Mouse (Mus musculus) C2C12 (cell line): ENCODE measurements at regions not wholly inside any gene's neighbourhood (a gene's known extent, or its start where the extent isn't known, plus 50 kb on each side); places are given as distances from the start of the nearest gene placed in this dataset.

Experiments used
- CEBPB ChIP-seq: IDR thresholded peaks from one replicate; pipeline ENCODE4 v1.6.1; 2011; ENCODE audit warnings: low read depth, mild to moderate bottlenecking, control low read depth, moderate library complexity
- CTCF ChIP-seq: IDR thresholded peaks from one replicate; pipeline ENCODE4 v1.5.1; 2011; ENCODE audit not compliant: control insufficient read depth, insufficient read depth, insufficient read length
- MYOD1 ChIP-seq: IDR thresholded peaks from one replicate; pipeline ENCODE4 v1.6.1; 2011; ENCODE audit warnings: low read depth; ENCODE audit not compliant: control insufficient read depth, insufficient read length

GRCm38 (mm10) chr12:45514459-45514858, 439.9 kb upstream of the Stxbp6 start:
- no peak for TF ChIP-seq CTCF
- TF ChIP-seq CEBPB = no peak
- TF ChIP-seq MYOD1 = no peak
